Mouse (Mus musculus) thymus, adult 2 months (tissue): ENCODE measurements around the gene Ugt1a6b.
"Not testable (repeated sequence)": the region's sequence is repeated elsewhere in the genome, so short reads cannot be mapped to it uniquely, and the experiment has no call there.

Source experiments
- CTCF ChIP-seq: fragments of 200-500 bp; IDR thresholded peaks from 2 replicates; pipeline ENCODE4 v1.5.1; 2012; ENCODE audit warnings: mild to moderate bottlenecking, control low read depth, low read length, moderate library complexity, borderline replicate concordance; ENCODE audit not compliant: control insufficient read depth, poor library complexity, insufficient read depth; ENCODE audit errors: extremely low read depth
- POLR2A ChIP-seq: fragments of 200-500 bp; IDR thresholded peaks from 2 replicates; pipeline ENCODE4 v1.6.1; 2012; ENCODE audit warnings: mild to moderate bottlenecking, low read length, control low read depth, moderate library complexity; ENCODE audit not compliant: control insufficient read depth, poor library complexity, insufficient read depth; ENCODE audit errors: extremely low read depth

GRCm38 (mm10) chr1:88103697-88104468 lies 831 bp downstream of the Ugt1a6b start:
- TF ChIP-seq CTCF, POLR2A: not testable (repeated sequence)
